Mouse (Mus musculus): ENCODE data around the gene C87414. TPM values are rescaled to one million over a fixed set of nuclear protein-coding genes. Genes with fewer than 3 reads are reported as not detected.
"Not testable (repeated sequence)": the region's sequence is repeated elsewhere in the genome, so short reads cannot be mapped to it uniquely, and the experiment has no call there.

C87414 gene
- not detected in 2 replicates for polyA plus RNA-seq (2015; fragmentation: Nextera tagmentation; extraction: Ambion mirVana)

- H3K4me3 ChIP-seq; H3K27ac ChIP-seq (replicated peaks); H3K27me3 ChIP-seq; H3K9me3 ChIP-seq; H3K4me1 ChIP-seq (replicated peaks); H3K9ac ChIP-seq; H3K36me3 ChIP-seq; H3K4me2 ChIP-seq; ATAC-seq (ENCODE audit: low FRiP score, low read depth): not testable (repeated sequence)
- WGBS: 88% methylated on average over 1 of the region's 3 CpGs
Measured at GRCm38 (mm10) chr5:93671451-93671850, at the start of gene C87414. C87414 (minus strand) TSS chr5:93671551.

- H3K9me3 ChIP-seq; H3K4me2 ChIP-seq; H3K4me1 ChIP-seq (replicated peaks); H3K4me3 ChIP-seq; H3K27ac ChIP-seq (replicated peaks); H3K9ac ChIP-seq; H3K27me3 ChIP-seq; H3K36me3 ChIP-seq; ATAC-seq (ENCODE audit: low FRiP score, low read depth): not testable (repeated sequence)
- 79% methylated on average over 3 of the region's 3 CpGs for whole genome bisulfite sequencing
Measured at GRCm38 (mm10) chr5:93684661-93685060, 13.3 kb upstream of the C87414 start.

Other genes starting within 250 kb of the C87414 start
- not detected in 2 replicates for gene Gm16427, start 131.4 kb downstream of the C87414 start, polyA plus RNA-seq (2015; fragmentation: Nextera tagmentation; extraction: Ambion mirVana)
- gene Gm7792, start 172.2 kb upstream of the C87414 start, polyA plus RNA-seq (2015; fragmentation: Nextera tagmentation; extraction: Ambion mirVana): not detected in 2 replicates

Measured in hindbrain, embryonic 15.5 days (tissue).